Mouse (Mus musculus) CH12F3 (cell line): ENCODE data around the gene Fam171a1.

ENCODE experiments used
- in situ Hi-C: fragments of 300-500 bp; cut with MboI; formaldehyde crosslinking; loops from 2 replicates; pipeline ENCODE4 v1.14.3; 2020; ENCODE audit warnings: low sequenced_read_pairs

Gene Fam171a1

DNA sequence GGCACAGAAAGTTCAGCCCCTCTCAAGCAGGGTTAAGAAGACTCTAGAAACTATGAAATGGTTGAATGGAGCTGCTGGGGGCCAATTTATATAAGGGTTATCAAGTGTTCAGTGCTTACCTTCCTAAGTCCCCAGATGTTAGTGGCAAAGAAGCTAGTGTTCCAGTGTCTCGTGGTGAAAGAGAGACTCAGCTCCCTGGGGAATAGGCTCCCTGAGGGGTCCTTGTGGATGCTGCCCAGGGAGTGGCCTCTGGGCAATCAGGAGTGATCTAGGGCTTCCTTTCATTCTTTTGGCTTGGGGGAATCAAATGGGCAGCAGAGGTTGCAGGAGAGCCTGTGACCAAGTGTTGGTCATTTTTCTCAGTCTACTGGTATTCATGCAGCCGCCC, 21.3 kb downstream of the Fam171a1 start:
- in situ Hi-C loops = no loop called here

DNA sequence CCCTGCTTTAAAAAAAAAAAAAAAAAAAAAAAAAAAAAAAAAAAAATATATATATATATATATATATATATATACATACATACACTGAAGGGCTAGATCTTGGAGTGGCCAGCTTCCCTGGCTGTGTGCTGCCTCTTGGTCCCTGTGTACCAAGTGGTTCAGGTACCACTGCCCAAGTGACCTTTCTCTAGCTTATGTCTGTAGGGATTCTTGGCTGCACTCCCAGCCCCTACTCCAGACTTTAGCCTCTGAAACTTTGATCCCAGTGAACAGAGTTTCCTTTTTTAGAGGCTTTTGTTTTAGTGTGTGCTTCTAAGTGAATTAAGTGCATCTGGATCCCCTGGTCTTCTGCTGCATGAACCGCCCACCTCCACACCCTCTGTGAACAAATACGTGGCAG, 24.3 kb downstream of the Fam171a1 start:
- in situ Hi-C loops = no loop called here

DNA sequence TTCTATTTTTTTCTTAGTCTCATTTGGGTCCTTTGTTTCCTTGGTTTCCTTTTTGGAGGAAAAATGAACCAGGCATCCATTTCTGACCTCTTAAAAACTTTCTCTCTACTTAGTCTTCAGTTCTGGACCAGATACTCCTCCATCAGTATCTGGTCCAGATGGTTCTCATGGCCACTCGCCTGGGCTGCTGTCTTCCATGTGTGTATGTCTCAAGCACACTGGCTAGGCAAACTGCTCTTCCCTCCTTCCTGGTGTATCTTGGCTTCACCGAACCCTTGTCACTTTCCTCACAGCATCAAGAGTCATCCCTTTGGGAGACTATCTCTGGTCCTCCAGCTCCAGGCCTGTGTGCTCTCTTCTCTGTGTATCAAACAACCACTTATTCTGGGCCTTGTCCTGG, 25.0 kb downstream of the Fam171a1 start:
- in situ Hi-C loops = no loop called here

DNA sequence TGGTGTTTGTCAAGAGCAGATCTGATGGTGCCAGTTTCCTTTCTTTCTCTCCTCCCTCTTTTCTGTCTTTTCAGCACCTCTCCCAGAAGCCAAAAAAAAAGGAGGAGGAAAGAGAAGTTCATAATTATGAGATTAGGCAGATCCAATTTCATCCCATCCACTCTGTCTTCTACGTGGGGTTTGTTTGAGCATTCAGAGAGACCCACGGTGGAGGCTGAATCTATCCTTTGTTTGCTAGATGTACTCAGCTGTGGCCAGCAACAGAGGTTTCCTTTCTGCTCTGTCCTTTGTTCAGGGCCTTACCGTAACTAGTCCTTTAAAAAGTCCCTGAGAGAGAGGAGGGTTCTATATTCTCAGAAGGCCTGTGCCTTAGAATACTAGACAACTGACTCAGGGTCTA, 25.6 kb downstream of the Fam171a1 start:
- in situ Hi-C loops = no loop called here

DNA sequence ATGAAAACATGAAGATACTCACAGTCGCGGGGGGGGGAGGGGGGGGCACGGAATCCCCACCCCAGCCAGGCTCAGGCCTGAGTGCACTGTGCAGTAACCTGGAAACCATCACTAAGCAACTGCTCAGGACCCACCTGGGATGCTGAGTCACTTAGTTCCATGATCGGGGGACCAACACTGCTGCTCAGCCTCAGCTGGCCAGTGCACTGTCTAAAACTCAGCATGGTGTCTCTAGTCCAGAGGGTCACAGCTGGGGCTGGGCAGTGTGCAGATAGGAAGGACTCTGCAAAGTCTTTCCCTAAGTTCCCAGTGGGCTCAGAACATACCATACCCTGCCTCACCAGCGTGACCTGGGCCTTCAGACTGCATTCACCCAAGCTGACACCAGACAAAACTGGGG, 26.6 kb downstream of the Fam171a1 start:
- in situ Hi-C loops = no loop called here

DNA sequence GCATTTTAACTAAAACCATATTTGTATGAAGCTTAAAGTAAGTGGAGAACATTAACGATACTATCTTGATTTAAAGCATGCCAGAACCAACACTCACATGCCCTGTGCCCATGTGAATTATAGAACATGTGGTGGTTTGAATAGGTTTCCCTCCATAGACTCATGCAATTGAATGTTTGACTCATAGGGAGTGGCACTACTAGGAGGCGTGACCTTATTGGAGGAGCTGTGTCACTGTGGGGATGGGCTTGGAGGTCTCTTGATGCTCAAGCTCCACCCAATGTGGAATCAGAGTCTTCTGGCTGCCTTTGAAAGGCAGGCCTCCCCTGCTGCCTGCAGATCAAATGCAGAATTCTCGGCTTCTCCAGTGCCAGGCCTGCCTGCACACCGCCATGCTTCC, 27.8 kb downstream of the Fam171a1 start:
- in situ Hi-C loops = no loop called here

DNA sequence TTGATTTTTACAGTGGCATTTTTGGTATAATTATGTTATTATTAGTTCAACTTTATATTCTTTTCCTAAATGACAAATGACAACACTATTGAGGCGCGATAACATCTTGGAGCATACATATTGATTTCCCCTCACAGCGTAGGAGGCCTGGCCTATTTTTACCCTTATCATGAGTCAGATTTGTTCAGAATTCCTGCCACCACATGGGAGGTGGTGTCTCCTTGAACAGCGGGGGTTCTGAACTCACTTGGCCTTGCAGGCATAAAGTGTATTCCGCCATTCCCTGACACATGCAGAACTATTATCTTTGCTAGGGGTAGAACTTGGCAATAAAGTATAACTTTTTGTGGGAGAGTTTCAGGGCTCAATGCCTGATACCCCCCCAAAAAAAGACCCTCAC, 30.3 kb downstream of the Fam171a1 start:
- in situ Hi-C loops = no loop called here

DNA sequence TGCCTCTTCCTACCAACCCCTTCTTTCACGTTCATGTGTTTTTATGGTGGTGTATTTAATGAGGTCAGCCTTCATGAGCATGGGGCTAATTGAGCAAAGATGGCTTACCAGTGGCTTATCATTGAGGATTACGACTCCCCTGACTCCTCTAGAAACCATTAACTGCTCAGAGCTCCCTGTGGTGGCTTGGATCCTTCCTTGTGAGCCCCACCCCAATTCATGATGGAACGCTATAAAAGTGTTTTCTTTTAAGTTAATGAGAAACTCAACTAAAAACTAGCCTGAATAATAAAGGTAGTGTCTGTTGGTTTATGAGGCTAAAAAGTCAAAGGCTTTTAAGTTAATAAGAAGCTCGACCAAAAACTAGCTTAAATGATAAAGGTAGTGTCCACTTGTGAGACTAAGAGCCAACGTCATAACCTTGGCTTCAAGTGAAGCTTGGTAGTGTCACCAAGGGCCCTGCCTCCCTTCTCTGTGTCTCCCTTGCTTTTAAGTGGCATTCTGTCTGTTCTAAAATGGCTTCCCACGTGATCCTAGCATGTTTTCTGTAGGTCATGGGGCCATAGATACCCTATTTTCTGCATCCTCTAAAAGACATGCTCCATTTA, 33.6 kb downstream of the Fam171a1 start:
- in situ Hi-C loops = no loop called here

DNA sequence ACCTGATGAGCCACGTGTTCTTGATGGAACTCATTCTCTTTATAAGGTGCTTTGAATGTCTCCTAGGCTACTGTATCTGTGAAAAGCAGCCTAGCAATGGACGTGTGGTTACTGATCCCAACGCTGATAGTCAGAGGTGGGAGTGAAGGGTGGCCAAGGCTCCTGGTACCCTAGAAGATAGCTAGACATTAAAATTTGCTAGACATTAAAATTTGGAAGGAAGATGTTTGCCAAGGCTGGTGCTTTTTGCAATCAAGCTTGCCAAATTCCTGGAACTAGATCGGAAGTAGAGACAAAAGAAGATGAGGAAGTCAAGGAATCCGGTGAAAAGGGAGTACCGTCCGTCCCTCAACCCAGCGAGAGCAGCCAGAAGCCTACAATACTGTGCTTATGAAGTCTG, 34.7 kb downstream of the Fam171a1 start:
- in situ Hi-C loops = no loop called here

DNA sequence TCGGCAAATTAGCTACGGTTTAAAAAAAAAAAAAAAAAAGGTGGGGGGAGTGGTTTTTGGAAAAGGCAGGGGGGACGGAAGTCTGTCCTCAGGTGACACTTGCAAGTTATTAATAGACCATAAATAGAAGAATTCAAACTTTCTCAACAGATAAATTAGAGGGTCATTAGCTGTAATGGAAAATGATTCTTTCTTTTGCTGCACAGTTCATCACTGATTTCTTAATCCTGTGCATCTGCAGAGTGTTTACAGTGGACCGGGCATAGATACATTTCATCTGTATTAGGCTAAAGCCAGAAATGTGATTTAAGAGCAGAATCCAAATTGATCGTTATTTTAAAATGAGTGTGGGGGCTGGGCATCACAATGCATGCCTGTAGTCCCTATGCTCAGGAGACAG, 36.3 kb downstream of the Fam171a1 start:
- in situ Hi-C loops = no loop called here

DNA sequence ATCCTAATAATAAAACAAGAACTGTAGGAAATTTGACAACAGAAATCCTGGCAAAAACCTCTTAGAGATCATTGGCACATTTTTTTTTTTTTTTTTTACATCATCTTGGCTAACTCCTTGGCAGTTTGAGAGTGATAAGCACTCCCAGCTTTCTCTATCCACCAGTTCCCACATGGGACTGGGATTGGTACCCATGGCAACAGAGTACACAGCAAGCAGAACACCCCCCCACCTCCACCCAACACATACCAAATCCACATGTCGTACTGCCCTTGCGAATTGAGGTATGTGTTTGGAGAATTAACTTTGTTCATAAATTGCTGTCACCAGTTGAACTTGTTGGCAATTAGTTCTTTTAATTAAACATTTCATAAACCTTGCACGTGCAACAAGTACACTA, 37.3 kb downstream of the Fam171a1 start:
- in situ Hi-C loops = no loop called here

DNA sequence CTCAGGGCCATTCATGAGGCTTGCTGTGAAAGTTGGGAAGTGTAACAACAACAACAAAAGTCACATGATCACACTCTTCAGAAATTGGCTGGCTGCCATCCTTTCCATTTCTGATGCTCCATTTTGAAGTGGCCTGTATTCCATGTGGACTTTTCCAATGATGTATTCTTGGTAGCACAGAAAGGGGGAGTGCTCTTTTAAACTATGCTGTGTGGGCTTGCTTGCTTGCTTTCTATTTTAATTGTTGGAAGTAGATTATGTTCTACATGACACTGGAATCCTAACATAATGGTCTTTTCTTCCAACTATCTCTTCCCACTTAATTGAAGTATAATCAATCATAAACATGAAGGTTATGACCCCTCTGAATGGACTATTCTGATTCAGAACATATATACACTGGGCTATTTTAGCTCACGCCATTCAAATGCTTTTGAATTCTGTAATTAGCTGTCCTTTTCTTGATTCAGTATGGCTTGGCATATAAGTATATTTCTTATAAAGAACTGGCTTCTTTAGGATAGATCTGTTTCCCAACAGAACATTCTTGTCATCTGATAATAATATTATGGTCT, 40.2 kb downstream of the Fam171a1 start:
- in situ Hi-C loops = no loop called here

DNA sequence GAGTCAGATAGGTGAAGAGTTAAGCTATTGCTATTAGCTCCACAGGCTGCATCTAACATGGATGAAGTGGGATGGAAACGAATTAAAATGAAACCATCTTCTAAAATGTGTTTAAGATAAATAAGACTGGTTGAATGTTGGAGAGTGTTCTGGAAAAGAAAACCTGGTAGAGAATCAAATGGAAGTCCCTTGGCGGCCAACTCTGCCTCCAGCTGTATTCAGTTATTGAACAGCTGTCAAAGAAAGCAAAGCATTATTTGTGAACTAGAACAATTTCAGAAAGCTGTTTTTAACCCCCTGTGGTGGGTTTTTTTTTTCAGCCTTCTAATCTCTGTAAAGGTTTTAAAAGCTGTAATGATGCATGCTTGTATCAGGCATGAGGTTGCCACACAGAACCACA, 41.0 kb downstream of the Fam171a1 start:
- in situ Hi-C loops = no loop called here

DNA sequence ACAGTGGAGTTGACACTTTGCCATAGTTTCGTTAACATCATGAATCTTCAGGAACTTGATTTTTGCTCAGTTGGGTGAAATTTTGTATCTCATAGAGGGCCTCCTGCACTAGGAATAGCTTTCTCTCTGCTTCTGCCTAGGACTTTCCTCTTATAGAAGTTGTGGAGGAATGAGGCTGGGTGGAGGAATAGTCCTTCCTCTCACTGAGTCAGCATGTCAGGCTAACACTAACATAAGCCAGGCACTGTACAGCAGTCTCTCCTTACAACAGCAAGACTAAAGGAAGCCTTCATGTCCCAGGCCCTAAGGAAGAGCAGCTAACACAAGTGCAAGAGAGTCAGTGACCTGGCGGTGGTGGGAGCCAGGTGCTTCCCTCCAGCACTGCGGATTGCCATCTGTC, 43.0 kb downstream of the Fam171a1 start:
- in situ Hi-C loops = no loop called here

DNA sequence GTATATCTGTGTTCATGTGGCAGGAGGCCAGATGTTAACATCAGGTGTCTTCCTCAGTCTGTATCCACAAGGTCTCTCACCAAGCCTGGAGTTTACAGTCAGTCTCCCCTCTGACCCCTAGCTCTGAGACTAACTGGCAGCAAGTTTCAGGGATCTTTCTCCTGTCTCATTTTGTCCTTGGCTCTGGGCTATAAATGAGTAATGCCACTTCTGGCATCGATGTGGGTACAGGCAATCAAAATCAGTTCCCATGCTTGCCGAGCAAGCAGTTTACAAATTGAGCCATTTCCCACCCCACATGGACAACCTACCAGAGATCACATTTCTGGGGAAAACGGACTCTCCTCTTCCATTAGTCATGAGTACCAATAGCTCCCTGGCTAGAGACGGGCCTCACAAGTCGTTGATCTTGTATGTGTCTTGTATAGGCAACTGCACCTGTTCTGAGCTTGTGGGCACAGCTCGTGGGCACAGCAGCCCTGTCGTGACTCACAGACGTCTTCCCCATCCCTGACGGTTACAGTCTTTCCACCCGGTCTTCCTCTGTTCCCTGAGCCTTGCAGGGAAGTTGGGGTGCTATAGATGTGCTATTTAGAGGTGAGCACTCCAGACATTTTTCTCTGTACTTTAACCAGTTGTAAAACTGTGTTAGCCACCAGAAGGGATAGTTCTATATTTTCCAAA, 43.8 kb downstream of the Fam171a1 start:
- in situ Hi-C loops = no loop called here

DNA sequence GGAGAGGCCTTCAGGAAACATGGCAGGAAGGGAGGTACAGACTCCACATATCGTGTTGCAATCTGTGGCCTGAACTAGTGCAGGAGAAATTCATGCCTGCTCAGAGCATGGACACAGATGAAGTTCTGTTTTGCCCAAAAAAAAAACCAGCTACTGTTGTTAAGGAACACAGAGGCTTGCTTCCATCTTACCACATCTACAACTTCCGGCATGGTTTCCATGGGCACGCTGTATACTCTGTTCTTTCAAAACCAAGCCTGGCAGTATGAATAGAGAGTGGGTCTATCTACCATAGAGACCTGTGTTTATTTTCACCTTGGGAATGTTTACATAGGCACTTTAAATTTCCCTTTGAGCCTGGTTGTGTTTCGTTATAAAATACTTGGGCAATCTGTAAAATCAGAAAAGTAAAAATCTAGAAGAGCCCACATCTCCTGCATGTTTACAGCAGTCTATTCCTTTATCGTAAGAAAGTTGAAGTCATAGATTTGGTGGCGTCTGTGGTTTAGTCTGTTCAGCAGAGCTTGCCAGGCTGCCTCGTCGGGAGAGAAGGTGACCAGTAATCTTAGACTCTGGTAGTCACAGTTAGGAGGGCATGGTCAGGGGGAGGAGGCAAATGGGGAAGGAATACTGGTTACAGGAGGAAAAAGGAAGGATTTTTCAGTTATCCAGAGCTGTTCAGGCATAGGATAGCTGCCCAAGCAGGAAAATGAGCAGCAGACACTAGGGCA, 44.8 kb downstream of the Fam171a1 start:
- in situ Hi-C loops = no loop called here

DNA sequence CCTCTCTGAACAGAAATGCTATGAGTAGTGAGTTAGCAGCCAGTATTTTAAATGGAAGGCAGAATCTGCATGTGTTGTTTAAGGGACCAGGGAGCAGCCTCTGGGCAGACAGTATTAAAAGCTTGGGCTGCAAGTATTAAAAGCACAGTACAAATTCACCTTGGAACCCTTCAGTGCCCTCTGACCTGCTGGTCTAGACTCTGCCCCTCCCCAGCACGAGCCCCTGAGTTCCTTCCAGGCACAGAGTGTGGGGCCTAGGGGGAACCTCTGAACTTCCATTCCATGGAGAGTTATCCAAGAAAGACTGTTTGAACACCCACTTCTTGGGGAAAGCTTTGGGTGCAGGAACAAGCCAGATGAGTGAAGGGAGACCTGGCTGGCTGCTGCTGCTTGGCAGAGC, 47.6 kb downstream of the Fam171a1 start:
- in situ Hi-C loops = no loop called here

DNA sequence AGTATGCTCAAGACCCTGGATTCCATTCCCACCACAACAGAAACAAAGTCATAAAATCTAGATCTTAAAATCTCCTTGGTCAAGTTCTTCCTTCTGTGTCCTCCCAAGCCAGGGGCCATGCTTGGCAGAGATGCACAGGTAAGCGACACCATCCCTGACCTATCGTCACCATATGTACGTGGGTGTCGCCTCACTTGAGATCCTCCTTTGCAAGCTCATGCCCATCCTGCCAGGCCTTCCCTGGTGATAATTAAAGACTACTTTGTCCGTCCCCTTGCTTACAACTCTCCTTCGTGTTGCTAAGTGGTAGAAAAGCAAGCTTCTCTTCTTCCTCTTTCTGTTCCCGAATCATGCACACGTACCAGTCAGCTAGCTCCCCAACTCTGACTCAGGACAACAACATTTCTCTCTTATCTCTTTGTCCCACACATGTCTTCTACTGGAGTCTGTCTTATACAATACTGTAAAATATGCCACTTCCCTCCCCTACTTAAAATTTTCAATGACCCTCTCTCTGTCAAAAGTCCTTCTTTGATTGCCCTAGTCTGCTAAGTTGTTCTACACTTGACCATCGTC, 49.6 kb downstream of the Fam171a1 start:
- in situ Hi-C loops = no loop called here

DNA sequence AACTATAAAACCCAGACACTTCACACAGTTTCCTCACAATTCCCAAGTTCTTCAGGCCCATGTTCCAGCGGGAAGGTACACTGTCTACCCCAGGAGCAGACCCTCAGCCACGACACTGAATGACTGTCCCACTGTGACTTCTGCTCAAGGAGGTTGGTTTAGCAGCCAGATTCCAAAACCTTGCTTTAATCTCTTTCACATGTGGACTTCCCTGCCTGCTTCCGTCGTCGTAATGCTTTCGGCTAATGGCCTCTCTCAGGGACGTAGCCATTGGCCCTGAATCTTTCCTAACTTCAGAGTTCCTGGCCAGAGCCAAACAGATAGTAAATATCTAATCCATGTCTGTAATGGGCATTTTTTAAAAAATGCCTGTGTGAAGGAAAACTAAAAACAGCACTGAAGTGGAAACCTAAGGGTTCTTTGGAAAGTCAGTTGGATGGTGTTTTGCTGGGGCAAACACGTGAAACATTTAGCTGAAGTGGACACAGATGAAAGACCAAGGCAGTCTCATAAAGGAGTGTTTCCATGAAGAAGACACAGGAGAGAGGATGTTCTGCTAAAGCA, 51.1 kb downstream of the Fam171a1 start:
- in situ Hi-C loops = no loop called here

DNA sequence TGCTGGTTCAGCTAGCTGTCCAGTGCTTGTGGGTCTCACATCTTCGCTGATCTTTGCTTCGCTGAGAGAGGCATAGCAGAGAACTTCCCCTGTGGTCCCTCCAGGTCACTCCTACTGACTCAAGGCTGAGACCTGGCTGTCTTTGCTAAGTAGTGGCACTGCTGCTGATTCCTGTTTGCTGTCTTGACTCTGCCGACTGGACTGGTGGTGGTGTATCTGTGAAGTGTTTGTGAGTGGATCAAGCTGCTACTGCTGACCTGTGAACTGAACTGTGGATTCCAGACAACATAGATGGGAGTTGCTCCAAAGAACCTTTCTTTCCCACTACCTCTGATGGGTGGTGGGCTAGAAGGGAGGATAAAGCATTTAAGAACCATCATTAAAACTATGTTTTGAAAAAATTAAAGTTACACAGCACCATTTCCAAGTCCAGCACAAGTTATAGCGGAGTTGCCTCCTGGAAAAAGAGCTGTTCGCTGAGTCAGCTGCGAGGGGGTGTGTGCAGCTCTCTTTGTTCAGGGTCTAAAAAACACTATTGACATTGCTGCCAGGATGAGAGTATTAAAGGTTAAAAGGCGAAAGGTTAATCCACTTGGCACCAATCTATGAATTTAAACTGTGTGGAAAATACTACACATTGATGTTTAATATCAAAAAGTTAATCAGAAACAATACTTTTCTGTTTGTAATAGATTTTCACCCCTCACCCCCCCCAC, 52.0 kb downstream of the Fam171a1 start:
- in situ Hi-C loops = no loop called here
